Mouse (Mus musculus) testis, postnatal 14 days (tissue): ENCODE measurements at regions not wholly inside any gene's neighbourhood (a gene's known extent, or its start where the extent isn't known, plus 50 kb on each side); places are given as distances from the start of the nearest gene placed in this dataset.
"Not testable (repeated sequence)": the region's sequence is repeated elsewhere in the genome, so short reads cannot be mapped to it uniquely, and the experiment has no call there.

Experiments used
- DNase-seq: peaks from one replicate; pipeline ENCODE4 v3.0.0; 2021; ENCODE audit warnings: low spot score

- DNase-seq: no peak
Observed at GRCm38 (mm10) chr13:35601560-35602135, 58.0 kb upstream of the Cdyl start.

GRCm38 (mm10) chr13:35603080-35603479, 56.6 kb upstream of the Cdyl start:
- DNase-seq: no peak

- DNase-seq: no peak
Observed at GRCm38 (mm10) chr13:35604061-35604460, 55.6 kb upstream of the Cdyl start.

- no peak for DNase-seq
Observed at GRCm38 (mm10) chr13:35604765-35605164, 54.9 kb upstream of the Cdyl start.

- DNase-seq: not testable (repeated sequence)
Observed at GRCm38 (mm10) chr13:35606857-35607561, 52.6 kb upstream of the Cdyl start.

GRCm38 (mm10) chr13:35607710-35608109, 51.9 kb upstream of the Cdyl start:
- no peak for DNase-seq
